Mouse (Mus musculus) heart, embryonic 12.5 days (tissue): ENCODE data around the gene Tbcd. TPM values are rescaled to one million over a fixed set of nuclear protein-coding genes. Genes with fewer than 3 reads are reported as not detected.

ENCODE experiments used
- ATAC-seq: fragments of 200-750 bp; cut with Nextera tagmentation; 2 replicates; pipeline ENCODE4 v1.8.0; 2017; ENCODE audit warnings: moderate TSS enrichment, moderate library complexity; ENCODE audit not compliant: insufficient number of reproducible peaks, low FRiP score
- H3K27ac ChIP-seq: fragments of 300-500 bp; sonication (generic); 2 replicates; pipeline ENCODE4 v1.5.1; 2016; ENCODE audit warnings: mild to moderate bottlenecking, moderate library complexity; ENCODE audit not compliant: poor library complexity, severe bottlenecking
- H3K27me3 ChIP-seq: fragments of 300-500 bp; sonication (generic); replicated peaks from 2 replicates; pipeline ENCODE4 v1.6.1; 2016; ENCODE audit warnings: mild to moderate bottlenecking, moderate library complexity
- H3K36me3 ChIP-seq: fragments of 300-500 bp; sonication (generic); 2 replicates; pipeline ENCODE4 v1.6.1; 2016; ENCODE audit warnings: mild to moderate bottlenecking, moderate library complexity
- H3K4me1 ChIP-seq: fragments of 300-500 bp; sonication (generic); replicated peaks from 2 replicates; pipeline ENCODE4 v1.6.1; 2016; ENCODE audit warnings: mild to moderate bottlenecking
- H3K4me2 ChIP-seq: fragments of 300-500 bp; sonication (generic); 2 replicates; pipeline ENCODE4 v1.6.1; 2016; ENCODE audit warnings: mild to moderate bottlenecking, moderate library complexity
- H3K4me3 ChIP-seq: fragments of 300-500 bp; sonication (generic); 2 replicates; pipeline ENCODE4 v1.5.1; 2016; ENCODE audit warnings: mild to moderate bottlenecking
- H3K9ac ChIP-seq: fragments of 300-500 bp; sonication (generic); 2 replicates; pipeline ENCODE4 v1.6.1; 2016; ENCODE audit warnings: mild to moderate bottlenecking, moderate library complexity
- H3K9me3 ChIP-seq: fragments of 300-500 bp; sonication (generic); replicated peaks from 2 replicates; pipeline ENCODE4 v1.6.1; 2016; ENCODE audit warnings: mild to moderate bottlenecking, moderate library complexity
- WGBS: fragments of 180-500 bp; shearing (Covaris S2); methylation state at CpG from one replicate; pipeline ENCODE4 v1.1.7; 2016; 5-methylcytosine and 5-hydroxymethylcytosine counted together
- polyA plus RNA-seq: library from polyadenylated mRNA; unstranded; fragments of >200 nt; fragmentation: Nextera tagmentation; extraction: Ambion mirVana; gene quantifications from 2 replicates; pipeline ENCODE4 v1.2.1, GENCODE M21; 2016

The Tbcd gene
- polyA plus RNA-seq, 1 experiment from 2014 or later: 24.4 TPM

DNA sequence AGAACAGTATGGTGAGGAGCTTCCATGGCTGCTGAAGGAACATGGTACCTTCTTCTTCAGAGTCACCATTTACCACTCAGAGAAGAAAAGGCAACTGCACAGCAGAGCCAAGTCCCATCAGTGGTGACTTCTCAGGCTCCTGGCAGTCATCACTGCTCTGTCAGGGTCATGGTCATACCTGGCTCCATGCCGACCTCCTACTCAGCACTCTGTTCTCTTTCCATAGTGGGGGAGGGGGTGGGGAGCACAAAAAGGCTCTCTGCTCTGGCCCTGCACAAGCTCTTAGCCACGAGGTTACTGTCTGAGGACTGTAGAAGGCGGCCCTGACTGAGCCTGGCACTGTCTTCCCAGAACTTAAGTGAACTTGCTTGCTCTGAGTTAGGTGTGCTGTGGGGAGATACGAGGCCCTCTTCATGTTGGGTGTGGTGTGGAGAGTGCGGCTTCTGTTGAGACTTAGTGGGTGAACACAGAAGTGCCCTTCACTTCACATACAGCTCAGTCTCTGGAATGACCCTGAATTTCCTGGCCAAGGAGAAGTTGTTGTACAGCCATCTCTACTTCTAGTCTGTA lies 91.6 kb downstream of the Tbcd start:
- H3K4me2 ChIP-seq: no peak overlapping the region
- no peak overlapping the region for H3K27ac ChIP-seq
- no peaks in the 10 kb centered on the region for H3K27me3 ChIP-seq
- peak; percentile 79 for ATAC-seq
- 0 out of 2 replicates have a peak, but pooled peaks cover 5% of the 10 kb centered on the region for H3K36me3 ChIP-seq
- H3K9ac ChIP-seq: no peak overlapping the region
- no peak overlapping the region for H3K4me3 ChIP-seq
- H3K9me3 ChIP-seq: no peaks in the 10 kb centered on the region
- 74% methylated on average over 5 of the region's 5 CpGs for WGBS
- peaks cover 19% of the 10 kb centered on the region; the same call in 1 of the 2 replicates for H3K4me1 ChIP-seq

GRCm38 (mm10) chr11:121543922-121544321 lies 92.2 kb downstream of the Tbcd start:
- Histone ChIP-seq H3K36me3 (0 out of 2 replicates have a peak, but pooled peaks cover 5% of the 10 kb centered on the region), H3K4me3 (no peak overlapping the region), H3K27me3 (no peaks in the 10 kb centered on the region), H3K9ac (no peak overlapping the region), H3K4me1 (peaks cover 21% of the 10 kb centered on the region; the same call in 1 of the 2 replicates), H3K27ac (no peak overlapping the region), H3K9me3 (no peaks in the 10 kb centered on the region), H3K4me2 (no peak overlapping the region)
- WGBS: 88% methylated on average over 9 of the region's 9 CpGs
- ATAC-seq: no peak

- no peaks in the 10 kb centered on the region for H3K27me3 ChIP-seq
- H3K36me3 ChIP-seq: 0 out of 2 replicates have a peak, but pooled peaks cover 5% of the 10 kb centered on the region
- H3K9ac ChIP-seq: no peak overlapping the region
- no peak overlapping the region for H3K4me2 ChIP-seq
- no peak overlapping the region for H3K4me3 ChIP-seq
- H3K27ac ChIP-seq: no peak overlapping the region
- ATAC-seq: no peak
- H3K4me1 ChIP-seq: peaks cover 31% of the 10 kb centered on the region
- no peaks in the 10 kb centered on the region for H3K9me3 ChIP-seq
- WGBS: 72% methylated on average over 7 of the region's 7 CpGs
Observed at GRCm38 (mm10) chr11:121544755-121545397, 93.1 kb downstream of the Tbcd start.

DNA sequence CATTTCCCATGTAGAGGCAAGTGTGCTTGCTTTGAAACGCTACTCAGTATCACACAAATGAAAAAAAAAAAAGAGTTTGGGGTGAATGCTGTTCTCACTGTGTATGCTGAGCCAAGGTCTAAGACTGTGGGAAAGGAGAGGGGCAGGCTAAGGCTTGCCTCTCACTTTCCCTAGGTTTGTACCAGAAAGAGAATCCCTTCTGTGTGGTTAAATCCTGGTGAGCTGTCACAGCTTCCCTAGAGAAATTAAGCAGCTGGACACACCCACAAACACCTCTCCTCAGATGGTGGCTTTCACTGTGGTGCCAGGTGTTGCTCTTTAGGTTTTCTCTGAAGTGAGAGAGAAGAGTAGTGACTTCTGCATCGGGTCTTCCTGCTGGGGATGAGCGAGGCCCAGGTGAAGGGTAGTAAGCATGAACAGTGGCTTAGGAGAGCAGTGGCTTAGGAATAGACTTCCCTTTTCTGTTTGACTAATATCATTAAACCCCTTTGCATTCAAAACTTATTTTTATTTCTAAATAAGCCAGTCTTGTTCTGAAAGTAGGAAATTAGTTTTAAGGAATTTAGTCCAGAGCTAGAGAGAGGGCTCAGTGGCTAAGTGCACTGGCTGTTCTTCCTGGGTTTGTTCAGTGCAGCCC lies 93.8 kb downstream of the Tbcd start:
- no peak for ATAC-seq
- Histone ChIP-seq H3K27me3 (no peaks in the 10 kb centered on the region), H3K27ac (no peak overlapping the region), H3K36me3 (0 out of 2 replicates have a peak, but pooled peaks cover 5% of the 10 kb centered on the region), H3K9ac (no peak overlapping the region), H3K9me3 (no peaks in the 10 kb centered on the region), H3K4me3 (no peak overlapping the region), H3K4me2 (no peak overlapping the region), H3K4me1 (peaks cover 37% of the 10 kb centered on the region)
- 80% methylated on average over 3 of the region's 3 CpGs for WGBS

DNA sequence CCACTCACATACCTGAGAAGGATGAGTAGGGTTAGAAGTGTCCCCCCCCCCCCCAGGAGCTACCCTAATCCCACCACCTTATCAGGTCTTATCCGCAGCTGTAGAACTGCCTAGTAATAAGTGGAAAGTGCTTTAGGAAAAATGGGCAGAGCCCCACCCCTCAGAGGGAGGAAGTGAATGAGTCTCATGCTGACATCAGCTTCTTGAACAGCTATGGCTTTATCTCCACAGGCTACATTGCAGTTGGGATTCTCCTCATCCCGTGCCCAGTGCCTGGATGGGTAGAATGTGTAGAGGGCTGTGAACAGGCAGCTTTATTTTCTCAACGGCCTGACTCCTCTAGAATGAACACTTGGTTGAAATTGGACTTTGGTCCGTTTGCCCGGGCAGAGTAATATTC lies 95.5 kb downstream of the Tbcd start:
- ATAC-seq: peak; percentile 72
- H3K27me3 ChIP-seq: no peaks in the 10 kb centered on the region
- peak overlapping the region; percentile 22; the same call in 1 of the 2 replicates for H3K27ac ChIP-seq
- 0 out of 2 replicates have a peak, but pooled peaks cover 4% of the 10 kb centered on the region for H3K36me3 ChIP-seq
- no peak overlapping the region for H3K9ac ChIP-seq
- no peaks in the 10 kb centered on the region for H3K9me3 ChIP-seq
- 61% methylated on average over 5 of the region's 5 CpGs for WGBS
- H3K4me2 ChIP-seq: no peak overlapping the region
- peaks cover 49% of the 10 kb centered on the region for H3K4me1 ChIP-seq
- no peak overlapping the region for H3K4me3 ChIP-seq

DNA sequence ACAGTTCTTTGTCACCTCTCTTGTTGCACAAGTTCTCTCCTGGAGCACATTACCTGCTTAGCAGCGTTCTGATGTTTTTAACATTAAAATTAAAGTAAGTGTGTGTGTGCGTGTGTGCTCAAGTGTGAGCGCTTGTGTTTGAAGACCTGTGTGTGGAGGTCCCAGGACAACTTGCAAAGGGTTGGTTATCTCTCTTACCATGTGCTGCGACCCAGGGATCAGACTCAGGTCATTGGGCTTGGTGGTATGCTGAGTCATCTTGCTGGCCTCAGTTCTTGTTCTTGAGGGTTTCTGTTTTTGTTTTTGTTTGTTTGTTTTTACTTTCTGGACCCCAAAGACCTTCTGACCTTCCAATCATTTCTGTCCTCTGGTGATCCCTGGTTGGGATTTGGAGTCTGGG lies 96.2 kb downstream of the Tbcd start:
- 77% methylated on average over 4 of the region's 4 CpGs for WGBS
- Histone ChIP-seq H3K4me1 (peaks cover 51% of the 10 kb centered on the region), H3K4me2 (no peak overlapping the region), H3K9ac (no peak overlapping the region), H3K27me3 (no peaks in the 10 kb centered on the region), H3K9me3 (no peaks in the 10 kb centered on the region), H3K27ac (peak overlapping the region; percentile 71), H3K36me3 (0 out of 2 replicates have a peak, but pooled peaks cover 4% of the 10 kb centered on the region), H3K4me3 (no peak overlapping the region)
- ATAC-seq: peak; percentile 88

DNA sequence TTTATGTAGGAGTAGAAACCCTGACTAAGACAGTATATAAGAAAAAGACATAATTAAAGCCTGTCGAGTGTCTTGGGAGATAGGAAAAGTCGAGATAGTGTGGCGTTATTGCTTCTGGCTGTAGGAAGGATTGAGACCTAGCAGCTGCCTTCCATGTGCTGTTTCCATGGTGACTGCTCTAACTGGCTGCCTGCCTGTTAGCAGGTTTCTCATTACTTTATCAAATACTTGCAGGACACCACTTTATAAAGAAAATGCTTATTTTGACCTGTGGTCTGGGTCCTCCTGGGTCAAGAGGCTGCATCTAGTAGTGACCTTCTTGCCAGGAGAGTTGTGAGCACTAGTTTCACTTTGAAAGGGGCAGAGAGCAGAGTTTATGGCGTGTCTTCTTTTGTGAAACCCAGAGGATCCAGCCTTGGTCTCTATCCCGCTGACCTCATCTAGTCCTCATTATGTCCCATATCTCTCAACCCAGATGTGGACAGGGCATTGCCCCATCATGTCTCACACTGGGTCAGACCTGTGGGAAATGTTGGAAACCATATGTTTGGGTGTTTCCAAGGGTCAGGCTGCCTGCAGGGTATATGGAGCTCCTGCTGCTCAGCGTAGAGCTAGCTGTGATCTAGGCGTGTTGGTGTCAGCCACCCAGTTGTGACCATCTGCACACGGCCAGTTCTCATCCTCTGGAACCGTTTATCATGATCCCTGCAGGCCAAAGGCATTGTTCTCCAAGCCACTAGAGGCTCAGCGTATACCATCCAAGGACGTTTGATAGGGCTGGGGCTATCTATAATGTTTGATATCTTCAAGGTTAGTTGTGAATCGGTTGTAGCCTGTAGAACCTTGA lies 97.5 kb downstream of the Tbcd start:
- peak; percentile 63 for ATAC-seq
- peak overlapping the region; percentile 22; the same call in 1 of the 2 replicates for H3K4me2 ChIP-seq
- peak overlapping the region; percentile 58; the same call in 1 of the 2 replicates for H3K27ac ChIP-seq
- no peak overlapping the region for H3K4me3 ChIP-seq
- H3K36me3 ChIP-seq: 0 out of 2 replicates have a peak, but pooled peaks cover 4% of the 10 kb centered on the region
- peaks cover 42% of the 10 kb centered on the region for H3K4me1 ChIP-seq
- no peaks in the 10 kb centered on the region for H3K27me3 ChIP-seq
- 62% methylated on average over 12 of the region's 12 CpGs for WGBS
- H3K9me3 ChIP-seq: no peaks in the 10 kb centered on the region
- H3K9ac ChIP-seq: no peak overlapping the region

DNA sequence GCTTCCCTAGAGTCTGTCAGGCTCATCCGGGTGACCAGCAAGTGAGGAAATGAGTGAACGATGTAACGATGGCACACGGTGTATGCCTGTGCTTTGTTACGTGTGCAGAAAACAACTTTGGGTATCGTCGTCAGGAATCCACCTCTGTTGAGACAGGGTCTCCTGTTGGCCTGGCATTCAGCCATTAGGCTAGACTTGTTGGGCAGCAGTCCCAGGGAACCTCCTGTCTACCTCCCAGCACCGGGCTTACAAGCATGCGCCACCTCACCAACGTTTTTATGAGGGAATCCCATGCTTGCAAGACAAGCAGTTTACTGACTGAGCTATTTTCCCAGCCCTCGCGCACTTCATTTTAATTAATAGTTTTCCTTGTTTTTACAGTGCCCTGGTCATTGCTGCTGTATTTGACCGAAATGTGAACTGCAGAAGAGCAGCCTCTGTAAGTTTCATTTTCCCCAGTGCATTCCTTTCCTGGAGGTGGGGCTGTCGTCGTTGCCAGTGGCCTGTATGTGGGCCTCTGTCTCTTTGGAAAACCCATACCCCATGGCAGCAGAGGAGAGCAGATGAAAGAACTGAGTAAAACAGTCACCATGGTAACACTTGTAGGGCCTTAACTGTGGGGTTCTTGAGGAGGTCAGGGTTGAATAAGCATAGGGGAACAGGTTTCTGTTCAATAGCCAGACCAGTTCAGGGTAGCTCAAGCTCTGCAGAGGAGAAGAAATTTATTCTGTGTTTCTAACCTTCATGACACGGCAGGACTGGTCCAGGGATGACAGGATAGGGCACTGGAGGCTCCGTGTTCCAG lies 98.3 kb downstream of the Tbcd start:
- Histone ChIP-seq H3K27me3 (no peaks in the 10 kb centered on the region), H3K4me3 (no peak overlapping the region), H3K9me3 (no peaks in the 10 kb centered on the region), H3K36me3 (0 out of 2 replicates have a peak, but pooled peaks cover 4% of the 10 kb centered on the region), H3K4me2 (peak overlapping the region; percentile 22; the same call in 1 of the 2 replicates), H3K9ac (no peak overlapping the region), H3K27ac (peak overlapping the region; percentile 58; the same call in 1 of the 2 replicates), H3K4me1 (peaks cover 42% of the 10 kb centered on the region)
- WGBS: 74% methylated on average over 17 of the region's 17 CpGs
- ATAC-seq: no peak

DNA sequence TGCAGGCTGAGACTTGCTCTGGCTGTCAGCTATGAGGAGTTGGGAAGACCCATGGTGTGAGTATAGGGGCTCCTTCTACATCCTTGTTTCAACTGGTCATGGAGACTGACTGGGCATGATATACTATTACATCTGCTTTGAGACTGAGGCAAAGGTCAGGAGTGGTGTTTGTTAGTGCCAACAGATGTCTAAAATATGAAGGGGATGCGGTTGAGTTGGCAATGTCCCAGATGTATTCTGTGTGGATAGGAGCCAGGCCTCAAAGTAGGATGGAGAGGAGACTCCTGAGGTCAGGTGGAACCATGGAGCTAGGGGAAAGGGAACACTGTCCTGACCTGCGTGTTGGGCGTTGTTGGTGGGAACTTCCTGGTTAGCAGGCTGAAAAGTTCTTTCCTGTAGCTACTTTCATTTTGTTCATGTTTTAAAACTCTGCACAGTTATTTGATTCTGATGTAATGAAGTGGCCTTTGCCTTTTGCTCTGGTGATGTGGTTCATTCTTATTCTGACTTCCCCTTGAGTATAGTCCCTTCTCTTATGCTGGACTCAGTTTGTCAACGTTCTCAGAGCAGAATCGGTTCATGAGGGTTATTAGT lies 99.6 kb downstream of the Tbcd start:
- Histone ChIP-seq H3K4me3 (no peak overlapping the region), H3K9ac (no peak overlapping the region), H3K4me1 (peaks cover 42% of the 10 kb centered on the region), H3K27me3 (no peaks in the 10 kb centered on the region), H3K4me2 (no peak overlapping the region), H3K9me3 (no peaks in the 10 kb centered on the region), H3K36me3 (0 out of 2 replicates have a peak, but pooled peaks cover 4% of the 10 kb centered on the region), H3K27ac (no peak overlapping the region)
- WGBS: 87% methylated on average over 5 of the region's 5 CpGs
- ATAC-seq: no peak

DNA sequence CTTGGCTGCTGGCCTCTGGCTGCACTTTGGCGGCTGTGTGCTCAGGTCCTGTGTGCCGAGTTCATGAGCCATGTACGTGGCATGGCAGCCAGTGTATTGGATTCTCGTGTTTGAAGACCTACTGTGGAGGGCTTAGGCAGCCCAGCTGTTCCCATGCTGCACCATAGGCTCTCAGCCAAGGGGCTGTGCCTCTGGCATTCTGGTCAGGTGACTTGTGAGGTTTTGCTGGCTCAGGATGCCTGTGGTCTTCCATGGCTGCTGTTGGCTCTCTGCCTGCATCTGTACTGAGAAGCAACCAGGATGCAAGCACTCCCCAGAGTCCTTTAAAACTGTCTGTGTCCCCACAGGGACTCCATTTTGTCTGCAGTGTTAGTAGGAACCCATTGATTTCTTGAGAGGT lies 100.4 kb downstream of the Tbcd start:
- no peak overlapping the region for H3K4me2 ChIP-seq
- ATAC-seq: no peak
- no peak overlapping the region for H3K9ac ChIP-seq
- no peak overlapping the region for H3K27ac ChIP-seq
- H3K9me3 ChIP-seq: no peaks in the 10 kb centered on the region
- 0 out of 2 replicates have a peak, but pooled peaks cover 4% of the 10 kb centered on the region for H3K36me3 ChIP-seq
- H3K4me3 ChIP-seq: no peak overlapping the region
- H3K4me1 ChIP-seq: peaks cover 38% of the 10 kb centered on the region
- no peaks in the 10 kb centered on the region for H3K27me3 ChIP-seq
- 81% methylated on average over 4 of the region's 4 CpGs for WGBS
